Mouse (Mus musculus): Measurements from ENCODE around the gene Secisbp2.

DNA sequence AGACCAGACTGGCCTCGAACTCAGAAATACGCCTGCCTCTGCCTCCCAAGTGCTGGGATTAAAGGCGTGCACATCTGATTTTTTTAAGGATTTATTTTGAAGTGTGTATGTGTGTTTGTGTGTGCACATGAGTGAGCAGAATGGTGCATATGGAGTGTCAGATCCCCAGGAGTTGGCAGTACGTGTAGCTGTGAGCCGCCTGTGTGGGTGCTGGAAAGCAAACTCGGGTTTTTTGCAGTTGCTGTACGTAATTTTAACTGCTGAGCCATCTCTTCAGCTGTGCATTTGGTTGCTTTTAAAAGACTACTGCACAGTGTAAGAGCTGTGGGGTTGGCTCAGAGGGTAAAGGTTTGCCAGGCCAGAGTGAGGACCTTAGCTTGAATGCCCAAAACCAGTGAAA lies 8.1 kb downstream of the Secisbp2 start:
- TF ChIP-seq CTCF (IDR thresholded peaks at IDR 0.05; ENCODE audit: control insufficient read depth, insufficient read depth, insufficient replicate concordance, low read depth, low read length) (no peak), POLR2A (IDR thresholded peaks at IDR 0.05; ENCODE audit: control insufficient read depth, low read depth, low read length) (no peak)
